26 mouse cellular contexts compared by ENCODE assay signal in the genomic region with DNA sequence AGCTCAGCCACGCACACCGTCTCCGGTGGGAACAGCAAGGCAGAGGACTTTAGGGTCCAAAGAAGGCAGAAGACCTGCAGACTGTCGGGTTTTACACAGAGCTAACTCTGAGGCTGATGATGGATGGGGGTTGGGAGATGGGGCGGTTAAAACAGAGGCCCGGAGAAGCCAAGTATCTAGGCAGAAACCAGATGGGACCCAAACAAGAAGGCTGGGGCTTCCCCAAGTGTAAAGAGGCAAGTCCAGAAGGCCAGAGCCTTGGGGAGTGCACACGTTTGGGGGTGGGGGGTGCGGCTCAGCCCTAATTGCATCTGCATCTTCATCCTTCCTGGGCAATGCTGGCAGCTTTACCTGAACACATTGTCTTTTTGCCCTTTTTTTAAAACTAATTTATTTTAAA.
DNase-seq lines count a peak whose midpoint lies in the region; ATAC-seq lines count a peak whose summit lies in the region.
"Had no signal": no experiment of that assay in that cellular context is flagged by ENCODE, and none has a peak within 500 bp of the region (broad histone marks: within the 10 kb centered on the region; RNA-seq: fewer than 3 reads in every experiment).

No protein-coding gene starts in this region.

- H3K9me3 ChIP-seq in midbrain, embryonic 13.5 days = no peaks in the 10 kb centered on the region
- H3K9me3 ChIP-seq in midbrain, embryonic 11.5 days (ENCODE audit: control insufficient read depth, low read length) = no peaks in the 10 kb centered on the region
- H3K9me3 ChIP-seq: embryonic facial prominence, embryonic 12.5 days; embryonic facial prominence, embryonic 15.5 days; G1E; hindbrain, embryonic 15.5 days; intestine, embryonic 15.5 days had no signal

- H3K4me2 ChIP-seq in midbrain, embryonic 13.5 days (replicated peaks) = no peak overlapping the region
- H3K4me2 ChIP-seq in midbrain, embryonic 11.5 days = no peak overlapping the region
- H3K4me2 ChIP-seq: embryonic facial prominence, embryonic 12.5 days; embryonic facial prominence, embryonic 15.5 days; heart, embryonic 11.5 days; hindbrain, embryonic 15.5 days; intestine, embryonic 15.5 days had no signal

- 85% methylated on average over 8 of the region's 8 CpGs for WGBS in midbrain, embryonic 13.5 days
- WGBS in midbrain, embryonic 11.5 days = 90% methylated on average over 8 of the region's 8 CpGs

- H3K9ac ChIP-seq in midbrain, embryonic 13.5 days (replicated peaks) = no peak overlapping the region
- H3K9ac ChIP-seq in midbrain, embryonic 11.5 days (ENCODE audit: low read length) = no peak overlapping the region
- H3K9ac ChIP-seq: embryonic facial prominence, embryonic 12.5 days; embryonic facial prominence, embryonic 15.5 days; forebrain, postnatal 0 days; hindbrain, embryonic 15.5 days; intestine, embryonic 15.5 days had no signal

- DNase-seq in cerebellum, adult 11-12 months = peak; percentile 1
- DNase-seq in cerebellum, postnatal 10 days = no peak
- DNase-seq in midbrain, embryonic 11.5 days (ENCODE audit: low spot score, missing footprints) = no peak
- peak; percentile 28 for DNase-seq in ZHBTc4 (ENCODE audit: low read depth, low spot score)
- DNase-seq in adrenal gland, postnatal 4 days (ENCODE audit: low spot score in 2 of 2) = no peak
- DNase-seq in embryo, embryonic 9.5 days (ENCODE audit: extremely low spot score) = no peak
- DNase-seq: adrenal gland, adult 8-10 months; adrenal gland, postnatal 25 days; cerebellum, adult 2 months; cerebellum, adult 9-11 months; cerebellum, postnatal 36 days; embryo, embryonic 11 days; forebrain, postnatal 0 days; gastrocnemius, adult 2 months; gastrocnemius, postnatal 14 days; heart, adult 11 months; kidney, adult 11 months had no signal

- peak overlapping the region; percentile 30; the same call in 1 of the 2 replicates for H3K27ac ChIP-seq in midbrain, embryonic 13.5 days
- H3K27ac ChIP-seq in midbrain, embryonic 11.5 days (ENCODE audit: low read depth, low read length) = no peak overlapping the region
- H3K27ac ChIP-seq: embryonic facial prominence, embryonic 12.5 days; embryonic facial prominence, embryonic 15.5 days; gastrocnemius, adult 2 months; hindbrain, embryonic 15.5 days; intestine, embryonic 15.5 days had no signal

- H3K36me3 ChIP-seq in midbrain, embryonic 13.5 days = peaks cover 96% of the 10 kb centered on the region
- peaks cover 16% of the 10 kb centered on the region for H3K36me3 ChIP-seq in midbrain, embryonic 11.5 days (ENCODE audit: control insufficient read depth, insufficient read depth, low read length)

- H3K27me3 ChIP-seq in midbrain, embryonic 13.5 days = no peaks in the 10 kb centered on the region
- H3K27me3 ChIP-seq in midbrain, embryonic 11.5 days (ENCODE audit: control insufficient read depth, insufficient read depth, low read length) = no peaks in the 10 kb centered on the region
- H3K27me3 ChIP-seq: embryonic facial prominence, embryonic 12.5 days; embryonic facial prominence, embryonic 15.5 days; hindbrain, embryonic 15.5 days; intestine, embryonic 15.5 days; Patski had no signal

- peaks cover 17% of the 10 kb centered on the region for H3K4me1 ChIP-seq in midbrain, embryonic 13.5 days (replicated peaks)
- no peaks in the 10 kb centered on the region for H3K4me1 ChIP-seq in midbrain, embryonic 11.5 days (ENCODE audit: control insufficient read depth, insufficient read depth, low read length)
- H3K4me1 ChIP-seq: embryonic facial prominence, embryonic 12.5 days; embryonic facial prominence, embryonic 15.5 days; intestine, embryonic 15.5 days had no signal

- no peak overlapping the region for H3K4me3 ChIP-seq in midbrain, embryonic 13.5 days (replicated peaks)
- H3K4me3 ChIP-seq in midbrain, embryonic 11.5 days (ENCODE audit: low read depth, low read length) = no peak overlapping the region
- H3K4me3 ChIP-seq: embryonic facial prominence, embryonic 12.5 days; embryonic facial prominence, embryonic 15.5 days; gastrocnemius, adult 2 months; hindbrain, embryonic 15.5 days; intestine, embryonic 15.5 days had no signal

- ATAC-seq in midbrain, embryonic 13.5 days = no peak
- no peak for ATAC-seq in midbrain, embryonic 11.5 days (ENCODE audit: low FRiP score)
- ATAC-seq: forebrain, embryonic 14.5 days; forebrain, postnatal 0 days; intestine, embryonic 15.5 days; Patski had no signal

Comparison
In these comparisons a context has a peak if more than half of its experiments do, and no peak if none do; other contexts are left out.
1. DNase-seq: peak in cerebellum, adult 11-12 months (single experiment) and ZHBTc4 (single experiment); none in cerebellum, postnatal 10 days (0 of 2), midbrain, embryonic 11.5 days (single experiment), adrenal gland, postnatal 4 days (0 of 2) and embryo, embryonic 9.5 days (single experiment).